Mouse (Mus musculus) liver, embryonic 14.5 days (tissue): ENCODE measurements around the gene Gcm2. TPM values are rescaled to one million over a fixed set of nuclear protein-coding genes. Genes with fewer than 3 reads are reported as not detected.

Experiments
- ATAC-seq: fragments of 200-750 bp; cut with Nextera tagmentation; 2 replicates; pipeline ENCODE4 v1.8.0; 2017; ENCODE audit warnings: moderate number of reproducible peaks, mild to moderate bottlenecking, moderate library complexity; ENCODE audit not compliant: insufficient read depth
- DNase-seq, 3 experiments: peaks; one replicate each; pipeline ENCODE4 v3.0.0-alpha.2; 2012 to 2013; ENCODE audit warnings: low read depth in 3 of 3, low spot score in 3 of 3
- H3K27ac ChIP-seq: fragments of 300-500 bp; sonication (generic); 2 replicates; pipeline ENCODE4 v1.5.1; 2014; ENCODE audit warnings: moderate library complexity, mild to moderate bottlenecking, control low read depth, inconsistent platforms
- H3K27me3 ChIP-seq: fragments of 300-500 bp; sonication (generic); 2 replicates; pipeline ENCODE4 v1.6.1; 2014; ENCODE audit warnings: mild to moderate bottlenecking, low read length, moderate library complexity; ENCODE audit not compliant: control insufficient read depth, insufficient read depth
- H3K36me3 ChIP-seq: fragments of 300-500 bp; sonication (generic); replicated peaks from 2 replicates; pipeline ENCODE4 v1.6.1; 2014; ENCODE audit warnings: low read depth; ENCODE audit not compliant: control insufficient read depth, insufficient read depth
- H3K4me1 ChIP-seq, 2 experiments: fragments of 200-500 bp in 1 of 2; fragments of 300-500 bp in 1 of 2; sonication (generic) in 1 of 2; replicated peaks; 2 replicates each; pipeline ENCODE4 v1.6.1; 2012 to 2014; ENCODE audit warnings: antibody characterized with exemption in 1 of 2, inconsistent platforms in 1 of 2, low read length in 1 of 2; ENCODE audit not compliant: control insufficient read depth in 2 of 2, insufficient read depth in 2 of 2
- H3K4me2 ChIP-seq: fragments of 300-500 bp; sonication (generic); 2 replicates; pipeline ENCODE4 v1.6.1; 2014; ENCODE audit warnings: low read depth, mild to moderate bottlenecking, control low read depth, moderate library complexity
- H3K4me3 ChIP-seq, 2 experiments: fragments of 200-500 bp in 1 of 2; fragments of 300-500 bp in 1 of 2; sonication (generic) in 1 of 2; 2 replicates each; pipeline ENCODE4 v1.5.1; 2012 to 2014; ENCODE audit warnings: low read depth in 2 of 2, low read length in 2 of 2, mild to moderate bottlenecking in 2 of 2, control low read depth in 1 of 2, inconsistent platforms in 1 of 2, moderate library complexity in 1 of 2; ENCODE audit not compliant: insufficient read depth in 1 of 2
- H3K9ac ChIP-seq: fragments of 300-500 bp; sonication (generic); replicated peaks from 2 replicates; pipeline ENCODE4 v1.6.1; 2014; ENCODE audit warnings: mild to moderate bottlenecking, control low read depth, moderate library complexity
- H3K9me3 ChIP-seq: fragments of 300-500 bp; sonication (generic); 2 replicates; pipeline ENCODE4 v1.6.1; 2016; ENCODE audit warnings: low read length, mixed read lengths; ENCODE audit not compliant: control insufficient read depth
- CTCF ChIP-seq: IDR thresholded peaks from 2 replicates; pipeline ENCODE4 v1.5.1; 2016; ENCODE audit warnings: antibody characterized with exemption, low read depth, control low read depth
- EP300 ChIP-seq: IDR thresholded peaks from 2 replicates; pipeline ENCODE4 v1.6.1; 2016; ENCODE audit warnings: antibody characterized with exemption, low read depth
- WGBS: fragments of 180-500 bp; shearing (Covaris S2); extraction: QIAGEN DNeasy Blood & Tissue Kit; methylation state at CpG from one replicate; pipeline ENCODE4 v1.1.7; 2014; ENCODE audit not compliant: insufficient replicate concordance; 5-methylcytosine and 5-hydroxymethylcytosine counted together
- polyA plus RNA-seq, 2 experiments: library from polyadenylated mRNA; depleted of rRNA in 1 of 2; stranded (reverse) in 1 of 2; unstranded in 1 of 2; fragments of >200 nt; fragmentation: Nextera tagmentation in 1 of 2; extraction: Ambion mirVana in 1 of 2; gene quantifications; 2 replicates each; pipeline versions ENCODE4 v1.2.1 to v1.2.3; 2012 to 2014

Gcm2 gene
- polyA plus RNA-seq, 2 experiments: not detected

GRCm38 (mm10) chr13:41084521-41084920 lies 26.3 kb downstream of the Gcm2 start:
- ATAC-seq (no peak), DNase-seq (no peak)
- TF ChIP-seq EP300 (no peak), CTCF (no peak)
- Histone ChIP-seq H3K9ac (no peak overlapping the region), H3K9me3 (no peaks in the 10 kb centered on the region), H3K27ac (no peak overlapping the region), H3K4me3 (no peak overlapping the region), H3K4me1 (peaks cover under 1 to 2% of the 10 kb centered on the region in 2 experiments; a peak in 1 of 4 replicates), H3K36me3 (no peaks in the 10 kb centered on the region), H3K27me3 (peaks cover 4% of the 10 kb centered on the region), H3K4me2 (no peak overlapping the region)
- WGBS: 57% methylated on average over 3 of the region's 3 CpGs

- Histone ChIP-seq H3K36me3 (no peaks in the 10 kb centered on the region), H3K27me3 (peaks cover 31% of the 10 kb centered on the region), H3K4me1 (peaks cover 2 to 5% of the 10 kb centered on the region in 2 experiments; a peak in 2 of 4 replicates), H3K27ac (no peak overlapping the region), H3K9me3 (no peaks in the 10 kb centered on the region), H3K9ac (no peak overlapping the region), H3K4me2 (no peak overlapping the region), H3K4me3 (no peak overlapping the region)
- no peak for DNase-seq
- ATAC-seq: no peak
- WGBS: 65% methylated on average over 6 of the region's 6 CpGs
- TF ChIP-seq CTCF (no peak), EP300 (no peak)
Observed at GRCm38 (mm10) chr13:41080700-41081099, 30.1 kb downstream of the Gcm2 start.

- Histone ChIP-seq H3K36me3 (no peaks in the 10 kb centered on the region), H3K27ac (no peak overlapping the region), H3K27me3 (peaks cover 31% of the 10 kb centered on the region), H3K4me1 (peaks cover 2 to 5% of the 10 kb centered on the region in 2 experiments; a peak in 2 of 4 replicates), H3K4me3 (no peak overlapping the region), H3K9me3 (no peaks in the 10 kb centered on the region), H3K9ac (no peak overlapping the region), H3K4me2 (no peak overlapping the region)
- 45% methylated on average over 5 of the region's 5 CpGs for WGBS
- DNase-seq (no peak), ATAC-seq (no peak)
- TF ChIP-seq CTCF (no peak), EP300 (no peak)
Observed at GRCm38 (mm10) chr13:41079859-41080258, 31.0 kb downstream of the Gcm2 start.

GRCm38 (mm10) chr13:41079421-41079780 lies 31.4 kb downstream of the Gcm2 start, which contains the start of gene Mak:
Gene Mak (minus strand): TSS chr13:41079706.
- peak; percentile 88 for ATAC-seq
- Histone ChIP-seq H3K36me3 (no peaks in the 10 kb centered on the region), H3K27ac (no peak within 1 kb of the TSS), H3K4me2 (peak within 1 kb of the TSS; percentile 83), H3K4me1 (peaks cover 2 to 5% of the 10 kb centered on the region in 2 experiments; a peak in 2 of 4 replicates), H3K4me3 (peak within 1 kb of the TSS; percentile 40 to 51), H3K9ac (no peak within 1 kb of the TSS), H3K9me3 (no peaks in the 10 kb centered on the region), H3K27me3 (peaks cover 31% of the 10 kb centered on the region)
- WGBS: under 1% methylated on average over 40 of the region's 40 CpGs
- peak; percentile 59 to 76 (median 61) for DNase-seq
- no peak for TF ChIP-seq EP300
- no peak for TF ChIP-seq CTCF

- no peak overlapping the region for H3K27ac ChIP-seq
- TF ChIP-seq EP300 (no peak), CTCF (no peak)
- WGBS: 10% methylated on average over 24 of the region's 24 CpGs
- H3K9me3 ChIP-seq: no peaks in the 10 kb centered on the region
- H3K9ac ChIP-seq: no peak overlapping the region
- no peak for DNase-seq
- no peak; the same call in 1 of the 2 replicates for ATAC-seq
- peaks cover 31% of the 10 kb centered on the region for H3K27me3 ChIP-seq
- peak overlapping the region in 1 of 2 experiments; percentile 51; a peak in 3 of 4 replicates for H3K4me3 ChIP-seq
- H3K4me2 ChIP-seq: peak overlapping the region; percentile 83
- H3K36me3 ChIP-seq: no peaks in the 10 kb centered on the region
- H3K4me1 ChIP-seq: peaks cover 2 to 5% of the 10 kb centered on the region in 2 experiments; a peak in 2 of 4 replicates
Observed at GRCm38 (mm10) chr13:41078690-41079420, 32.0 kb downstream of the Gcm2 start.
